Mouse (Mus musculus) lung, embryonic 16.5 days (tissue): ENCODE results near the gene Camta1. TPM values are rescaled to one million over a fixed set of nuclear protein-coding genes. Genes with fewer than 3 reads are reported as not detected.

ENCODE experiments used
- ATAC-seq: fragments of 200-750 bp; cut with Nextera tagmentation; 2 replicates; pipeline ENCODE4 v1.8.0; 2017; ENCODE audit warnings: low read depth, mild to moderate bottlenecking, moderate library complexity
- H3K27ac ChIP-seq: fragments of 300-500 bp; sonication (generic); 2 replicates; pipeline ENCODE4 v1.5.1; 2014; ENCODE audit warnings: mild to moderate bottlenecking, control low read depth, low read length
- H3K27me3 ChIP-seq: fragments of 300-500 bp; sonication (generic); 2 replicates; pipeline ENCODE4 v1.6.1; 2014; ENCODE audit warnings: low read depth, low read length, mixed read lengths; ENCODE audit not compliant: control insufficient read depth, insufficient read depth
- H3K36me3 ChIP-seq: fragments of 300-500 bp; sonication (generic); 2 replicates; pipeline ENCODE4 v1.6.1; 2014; ENCODE audit warnings: low read length; ENCODE audit not compliant: control insufficient read depth, insufficient read depth
- H3K4me1 ChIP-seq: fragments of 300-500 bp; sonication (generic); replicated peaks from 2 replicates; pipeline ENCODE4 v1.6.1; 2014; ENCODE audit warnings: low read length, mixed read lengths; ENCODE audit not compliant: control insufficient read depth, insufficient read depth
- H3K4me2 ChIP-seq: fragments of 300-500 bp; sonication (generic); 2 replicates; pipeline ENCODE4 v1.6.1; 2014; ENCODE audit warnings: low read depth, low read length, control low read depth
- H3K4me3 ChIP-seq: fragments of 300-500 bp; sonication (generic); 2 replicates; pipeline ENCODE4 v1.5.1; 2014; ENCODE audit warnings: mild to moderate bottlenecking, low read length, control low read depth
- H3K9ac ChIP-seq: fragments of 300-500 bp; sonication (generic); 2 replicates; pipeline ENCODE4 v1.6.1; 2014; ENCODE audit warnings: low read length, control low read depth
- H3K9me3 ChIP-seq: fragments of 300-500 bp; sonication (generic); 2 replicates; pipeline ENCODE4 v1.6.1; 2016; ENCODE audit warnings: low read length; ENCODE audit not compliant: control insufficient read depth
- WGBS: fragments of 180-500 bp; shearing (Covaris S2); extraction: QIAGEN DNeasy Blood & Tissue Kit; methylation state at CpG from one replicate; pipeline ENCODE4 v1.1.7; 2014; 5-methylcytosine and 5-hydroxymethylcytosine counted together
- polyA plus RNA-seq: library from polyadenylated mRNA; unstranded; fragments of >200 nt; fragmentation: Nextera tagmentation; extraction: Ambion mirVana; gene quantifications from 2 replicates; pipeline ENCODE4 v1.2.1, GENCODE M21; 2015

Gene Camta1
- polyA plus RNA-seq, 1 experiment from 2014 or later: 89.4 TPM

- no peaks in the 10 kb centered on the region for H3K27me3 ChIP-seq
- H3K4me2 ChIP-seq: no peak overlapping the region
- H3K9me3 ChIP-seq: no peaks in the 10 kb centered on the region
- ATAC-seq: no peak
- no peak overlapping the region for H3K27ac ChIP-seq
- 86% methylated on average over 3 of the region's 3 CpGs for WGBS
- no peak overlapping the region for H3K9ac ChIP-seq
- H3K4me1 ChIP-seq: no peaks in the 10 kb centered on the region
- no peak overlapping the region for H3K4me3 ChIP-seq
- H3K36me3 ChIP-seq: no peaks in the 10 kb centered on the region
Observed at GRCm38 (mm10) chr4:151835860-151836259, 25.8 kb downstream of the Camta1 start.

- WGBS: 93% methylated on average over 10 of the region's 10 CpGs
- ATAC-seq: no peak
- H3K27ac ChIP-seq: no peak overlapping the region
Observed at GRCm38 (mm10) chr4:151834536-151834935, 27.1 kb downstream of the Camta1 start.

GRCm38 (mm10) chr4:151833940-151834449, 27.7 kb downstream of the Camta1 start:
- no peak overlapping the region for H3K9ac ChIP-seq
- no peaks in the 10 kb centered on the region for H3K9me3 ChIP-seq
- H3K4me1 ChIP-seq: no peaks in the 10 kb centered on the region
- H3K4me2 ChIP-seq: no peak overlapping the region
- H3K36me3 ChIP-seq: no peaks in the 10 kb centered on the region
- H3K27ac ChIP-seq: no peak overlapping the region
- 79% methylated on average over 7 of the region's 7 CpGs for WGBS
- no peak overlapping the region for H3K4me3 ChIP-seq
- H3K27me3 ChIP-seq: no peaks in the 10 kb centered on the region
- ATAC-seq: no peak

More at GRCm38 (mm10) chr4:151834536-151834935, 27.1 kb downstream of the Camta1 start:
- Histone ChIP-seq H3K4me1 (no peaks in the 10 kb centered on the region), H3K9me3 (no peaks in the 10 kb centered on the region), H3K4me2 (no peak overlapping the region), H3K4me3 (no peak overlapping the region), H3K9ac (no peak overlapping the region), H3K27me3 (no peaks in the 10 kb centered on the region), H3K36me3 (no peaks in the 10 kb centered on the region)

GRCm38 (mm10) chr4:151827840-151828239, 33.8 kb downstream of the Camta1 start:
- ATAC-seq: no peak
- Histone ChIP-seq H3K9ac (no peak overlapping the region), H3K9me3 (no peaks in the 10 kb centered on the region), H3K4me1 (no peaks in the 10 kb centered on the region), H3K4me2 (no peak overlapping the region), H3K4me3 (no peak overlapping the region), H3K27ac (no peak overlapping the region), H3K36me3 (no peaks in the 10 kb centered on the region; the same call in 1 of the 2 replicates), H3K27me3 (no peaks in the 10 kb centered on the region)
- 93% methylated on average over 3 of the region's 3 CpGs for WGBS

GRCm38 (mm10) chr4:151827356-151827755, 34.3 kb downstream of the Camta1 start:
- Histone ChIP-seq H3K36me3 (no peaks in the 10 kb centered on the region; the same call in 1 of the 2 replicates), H3K27ac (no peak overlapping the region), H3K4me3 (no peak overlapping the region), H3K9ac (no peak overlapping the region), H3K4me2 (no peak overlapping the region), H3K9me3 (no peaks in the 10 kb centered on the region), H3K27me3 (no peaks in the 10 kb centered on the region), H3K4me1 (no peaks in the 10 kb centered on the region)
- no peak for ATAC-seq

GRCm38 (mm10) chr4:151823963-151824362, 37.7 kb downstream of the Camta1 start:
- 44% methylated on average over 3 of the region's 3 CpGs for WGBS

GRCm38 (mm10) chr4:151822986-151823385, 38.7 kb downstream of the Camta1 start:
- no peak overlapping the region for H3K4me2 ChIP-seq
- H3K27me3 ChIP-seq: no peaks in the 10 kb centered on the region
- no peak overlapping the region for H3K27ac ChIP-seq
- H3K9ac ChIP-seq: no peak overlapping the region
- no peak for ATAC-seq
- no peaks in the 10 kb centered on the region; the same call in 1 of the 2 replicates for H3K36me3 ChIP-seq
- peaks cover 7% of the 10 kb centered on the region for H3K4me1 ChIP-seq
- H3K9me3 ChIP-seq: no peaks in the 10 kb centered on the region
- 38% methylated on average over 2 of the region's 2 CpGs for WGBS
- H3K4me3 ChIP-seq: no peak overlapping the region

More at GRCm38 (mm10) chr4:151823963-151824362, 37.7 kb downstream of the Camta1 start:
- Histone ChIP-seq H3K36me3 (no peaks in the 10 kb centered on the region; the same call in 1 of the 2 replicates), H3K27me3 (no peaks in the 10 kb centered on the region), H3K4me2 (no peak overlapping the region), H3K9ac (no peak overlapping the region), H3K4me1 (no peaks in the 10 kb centered on the region; the same call in 1 of the 2 replicates), H3K4me3 (no peak overlapping the region), H3K27ac (no peak overlapping the region), H3K9me3 (no peaks in the 10 kb centered on the region)
- no peak for ATAC-seq

- no peaks in the 10 kb centered on the region for H3K9me3 ChIP-seq
- no peak overlapping the region for H3K9ac ChIP-seq
- no peaks in the 10 kb centered on the region for H3K27me3 ChIP-seq
- no peaks in the 10 kb centered on the region for H3K36me3 ChIP-seq
- no peak for ATAC-seq
- no peak overlapping the region for H3K27ac ChIP-seq
- H3K4me2 ChIP-seq: no peak overlapping the region
- H3K4me1 ChIP-seq: peaks cover 12% of the 10 kb centered on the region
- WGBS: 32% methylated on average over 3 of the region's 3 CpGs
- no peak overlapping the region for H3K4me3 ChIP-seq
Observed at GRCm38 (mm10) chr4:151817981-151818766, 43.5 kb downstream of the Camta1 start.

GRCm38 (mm10) chr4:151813711-151814110, 48.0 kb downstream of the Camta1 start:
- Histone ChIP-seq H3K4me3 (no peak overlapping the region), H3K4me1 (peaks cover 11% of the 10 kb centered on the region), H3K9me3 (no peaks in the 10 kb centered on the region), H3K36me3 (no peaks in the 10 kb centered on the region), H3K4me2 (no peak overlapping the region), H3K9ac (no peak overlapping the region), H3K27ac (no peak overlapping the region), H3K27me3 (no peaks in the 10 kb centered on the region)
- no peak for ATAC-seq
- WGBS: 94% methylated on average over 4 of the region's 4 CpGs
